Comparison of ENCODE assay signal across 9 mouse cellular contexts in genomic region chr8:84003612-84004246, GRCm38 (mm10). TPM values are rescaled to one million over a fixed set of nuclear protein-coding genes. Genes with fewer than 3 reads are reported as not detected.
DNase-seq lines count a peak whose midpoint lies in the region; ATAC-seq and TF ChIP-seq lines count a peak whose summit lies in the region.
"Had no signal": no experiment of that assay in that cellular context is flagged by ENCODE, and none has a peak within 500 bp of the region (broad histone marks: within the 10 kb centered on the region; RNA-seq: fewer than 3 reads in every experiment).

No protein-coding gene starts in this region.

- H3K27me3 ChIP-seq in kidney, embryonic 16.5 days (ENCODE audit: insufficient read depth, low read length): no peaks in the 10 kb centered on the region
- peaks cover 49% of the 10 kb centered on the region for H3K27me3 ChIP-seq in embryonic facial prominence, embryonic 10.5 days (replicated peaks; ENCODE audit: low read depth, poor library complexity, severe bottlenecking)
- no peaks in the 10 kb centered on the region for H3K27me3 ChIP-seq in hindbrain, postnatal 0 days (ENCODE audit: insufficient read depth, low read length)
- H3K27me3 ChIP-seq in midbrain, postnatal 0 days (ENCODE audit: insufficient read depth, low read length): no peaks in the 10 kb centered on the region

- H3K27ac ChIP-seq in kidney, embryonic 16.5 days (ENCODE audit: low read length): peak overlapping the region; percentile 90; the same call in 1 of the 2 replicates
- H3K27ac ChIP-seq in embryonic facial prominence, embryonic 10.5 days (replicated peaks): peak overlapping the region; percentile 81
- no peak overlapping the region for H3K27ac ChIP-seq in hindbrain, postnatal 0 days
- H3K27ac ChIP-seq in midbrain, postnatal 0 days (ENCODE audit: low read depth, low read length): no peak overlapping the region

- H3K9me3 ChIP-seq in kidney, embryonic 16.5 days (ENCODE audit: low read length): no peaks in the 10 kb centered on the region
- no peaks in the 10 kb centered on the region for H3K9me3 ChIP-seq in embryonic facial prominence, embryonic 10.5 days
- H3K9me3 ChIP-seq in hindbrain, postnatal 0 days (ENCODE audit: low read length): no peaks in the 10 kb centered on the region
- no peaks in the 10 kb centered on the region for H3K9me3 ChIP-seq in midbrain, postnatal 0 days (ENCODE audit: low read length)

- WGBS in kidney, embryonic 16.5 days: 73% methylated on average over 6 of the region's 6 CpGs
- 82% methylated on average over 6 of the region's 6 CpGs for WGBS in embryonic facial prominence, embryonic 10.5 days
- 77% methylated on average over 6 of the region's 6 CpGs for WGBS in hindbrain, postnatal 0 days
- WGBS in midbrain, postnatal 0 days: 69% methylated on average over 6 of the region's 6 CpGs

- peak overlapping the region; percentile 67 for H3K4me2 ChIP-seq in kidney, embryonic 16.5 days (replicated peaks; ENCODE audit: low read depth, low read length)
- peak overlapping the region; percentile 93 for H3K4me2 ChIP-seq in hindbrain, postnatal 0 days (ENCODE audit: low read depth, low read length)
- H3K4me2 ChIP-seq in midbrain, postnatal 0 days (ENCODE audit: low read depth, low read length, poor library complexity, severe bottlenecking): peak overlapping the region; percentile 95

- no peak for DNase-seq in kidney, postnatal 10 days
- no peak for DNase-seq in embryonic facial prominence, embryonic 10.5 days (ENCODE audit: low spot score)
- DNase-seq in hindbrain, postnatal 0 days (ENCODE audit: low spot score): no peak
- no peak for DNase-seq in midbrain, postnatal 0 days (ENCODE audit: low spot score)
- no peak for DNase-seq in right cerebral cortex, postnatal 4 days
- DNase-seq in lung, postnatal 36 days: no peak

- H3K4me3 ChIP-seq in kidney, embryonic 16.5 days (ENCODE audit: low read length): peak overlapping the region; percentile 60
- H3K4me3 ChIP-seq in embryonic facial prominence, embryonic 10.5 days: peak overlapping the region; percentile 65
- peak overlapping the region; percentile 54 for H3K4me3 ChIP-seq in hindbrain, postnatal 0 days (ENCODE audit: low read length)
- H3K4me3 ChIP-seq in midbrain, postnatal 0 days (ENCODE audit: low read depth, low read length): peak overlapping the region; percentile 61

- H3K4me1 ChIP-seq in kidney, embryonic 16.5 days (ENCODE audit: insufficient read depth, low read length): peaks cover 33% of the 10 kb centered on the region
- H3K4me1 ChIP-seq in embryonic facial prominence, embryonic 10.5 days: peaks cover 53% of the 10 kb centered on the region
- 0 out of 2 replicates have a peak, but pooled peaks cover 7% of the 10 kb centered on the region for H3K4me1 ChIP-seq in hindbrain, postnatal 0 days (ENCODE audit: insufficient read depth, low read length)
- H3K4me1 ChIP-seq in midbrain, postnatal 0 days (ENCODE audit: insufficient read depth, low read length): peaks cover 5% of the 10 kb centered on the region; the same call in 1 of the 2 replicates

- TF ChIP-seq CTCF in hindbrain, postnatal 0 days (IDR thresholded peaks at IDR 0.05; ENCODE audit: low read depth): no peak
- no peak for TF ChIP-seq CTCF in midbrain, postnatal 0 days (IDR thresholded peaks at IDR 0.05)

- H3K9ac ChIP-seq in kidney, embryonic 16.5 days (replicated peaks; ENCODE audit: low read length): peak overlapping the region; percentile 68; the same call in 1 of the 2 replicates
- peak overlapping the region; percentile 61; the same call in 1 of the 2 replicates for H3K9ac ChIP-seq in hindbrain, postnatal 0 days (replicated peaks; ENCODE audit: low read length)
- no peak overlapping the region for H3K9ac ChIP-seq in midbrain, postnatal 0 days (replicated peaks; ENCODE audit: low read length, poor library complexity, severe bottlenecking)

- H3K36me3 ChIP-seq in kidney, embryonic 16.5 days (ENCODE audit: insufficient read depth, low read length): peaks cover 18% of the 10 kb centered on the region
- peaks cover 46% of the 10 kb centered on the region for H3K36me3 ChIP-seq in embryonic facial prominence, embryonic 10.5 days (replicated peaks)
- H3K36me3 ChIP-seq in hindbrain, postnatal 0 days (ENCODE audit: insufficient read depth, low read length): peaks cover 4% of the 10 kb centered on the region; the same call in 1 of the 2 replicates
- no peaks in the 10 kb centered on the region for H3K36me3 ChIP-seq in midbrain, postnatal 0 days (ENCODE audit: insufficient read depth, low read length)

- no peak for ATAC-seq in kidney, embryonic 16.5 days (ENCODE audit: low FRiP score, low TSS enrichment)
- no peak for ATAC-seq in hindbrain, postnatal 0 days
- no peak for ATAC-seq in midbrain, postnatal 0 days (ENCODE audit: low FRiP score)
- no peak for ATAC-seq in megakaryocyte progenitor cell, adult 5-6 weeks (replicated peaks; ENCODE audit: poor library complexity)

RNA-seq across cellular contexts. Expression of gene 1700067K01Rik, which starts 2.4 kb away (rescaled TPM):
- polyA plus RNA-seq in kidney, embryonic 16.5 days (2015; fragmentation: Nextera tagmentation; extraction: Ambion mirVana): 0.51 and 1.1 TPM in 2 replicates
- 0.60 and 1.0 TPM in 2 replicates for polyA plus RNA-seq in embryonic facial prominence, embryonic 10.5 days (2016; fragmentation: Nextera tagmentation; extraction: Ambion mirVana)
- total RNA-seq in hindbrain, postnatal 0 days (2014; rRNA removed): not detected in 2 replicates
- polyA plus RNA-seq in hindbrain, postnatal 0 days (2015; fragmentation: Nextera tagmentation; extraction: Ambion mirVana): 0.49 and 0.51 TPM in 2 replicates
- 1.2 TPM in 1 of 2 replicates, not detected in the other for total RNA-seq in midbrain, postnatal 0 days (2014; rRNA removed)
- polyA plus RNA-seq in midbrain, postnatal 0 days (2015; fragmentation: Nextera tagmentation; extraction: Ambion mirVana): 0.58 and 0.69 TPM in 2 replicates
- total RNA-seq in megakaryocyte progenitor cell, adult 5-6 weeks (2015): 0.67 TPM in 1 of 2 replicates, not detected in the other
- 0.37 and 2.0 TPM in 2 replicates for total RNA-seq in megakaryocyte progenitor cell, adult 5-6 weeks (2017)

RNA-seq across cellular contexts. Expression of gene Samd1, which starts 6.3 kb away (rescaled TPM):
- polyA plus RNA-seq in kidney, embryonic 16.5 days (2015; fragmentation: Nextera tagmentation; extraction: Ambion mirVana): 9.4 and 11.6 TPM in 2 replicates
- polyA plus RNA-seq in embryonic facial prominence, embryonic 10.5 days (2016; fragmentation: Nextera tagmentation; extraction: Ambion mirVana): 12.1 and 12.2 TPM in 2 replicates
- total RNA-seq in hindbrain, postnatal 0 days (2014; rRNA removed): 58.6 and 96.8 TPM in 2 replicates
- polyA plus RNA-seq in hindbrain, postnatal 0 days (2015; fragmentation: Nextera tagmentation; extraction: Ambion mirVana): 5.7 and 5.9 TPM in 2 replicates
- 65.3 and 86.9 TPM in 2 replicates for total RNA-seq in midbrain, postnatal 0 days (2014; rRNA removed)
- polyA plus RNA-seq in midbrain, postnatal 0 days (2015; fragmentation: Nextera tagmentation; extraction: Ambion mirVana): 4.1 and 4.6 TPM in 2 replicates
- total RNA-seq in megakaryocyte progenitor cell, adult 5-6 weeks (2015): 54.3 and 64.6 TPM in 2 replicates
- 45.7 and 57.0 TPM in 2 replicates for total RNA-seq in megakaryocyte progenitor cell, adult 5-6 weeks (2017)

RNA-seq across cellular contexts. Expression of gene 2210011C24Rik, which starts 8.2 kb away (rescaled TPM):
- polyA plus RNA-seq in kidney, embryonic 16.5 days (2015; fragmentation: Nextera tagmentation; extraction: Ambion mirVana): 7.5 and 9.0 TPM in 2 replicates
- polyA plus RNA-seq in embryonic facial prominence, embryonic 10.5 days (2016; fragmentation: Nextera tagmentation; extraction: Ambion mirVana): 0.28 TPM in 1 of 2 replicates, not detected in the other
- 0.25 and 4.2 TPM in 2 replicates for total RNA-seq in hindbrain, postnatal 0 days (2014; rRNA removed)
- polyA plus RNA-seq in hindbrain, postnatal 0 days (2015; fragmentation: Nextera tagmentation; extraction: Ambion mirVana): 1.2 and 1.9 TPM in 2 replicates
- total RNA-seq in midbrain, postnatal 0 days (2014; rRNA removed): 0.66 TPM in 1 of 2 replicates, not detected in the other
- polyA plus RNA-seq in midbrain, postnatal 0 days (2015; fragmentation: Nextera tagmentation; extraction: Ambion mirVana): 0.43 and 1.5 TPM in 2 replicates
- total RNA-seq in megakaryocyte progenitor cell, adult 5-6 weeks (2015): not detected in 2 replicates
- not detected in 2 replicates for total RNA-seq in megakaryocyte progenitor cell, adult 5-6 weeks (2017)
- total RNA-seq: hematopoietic stem cell, adult 5-6 weeks had no signal

RNA-seq across cellular contexts. Expression of gene Palm3, which starts 17.5 kb away (rescaled TPM):
- 15.5 and 16.7 TPM in 2 replicates for polyA plus RNA-seq in kidney, embryonic 16.5 days (2015; fragmentation: Nextera tagmentation; extraction: Ambion mirVana)
- polyA plus RNA-seq in embryonic facial prominence, embryonic 10.5 days (2016; fragmentation: Nextera tagmentation; extraction: Ambion mirVana): 9.3 and 11.5 TPM in 2 replicates
- total RNA-seq in hindbrain, postnatal 0 days (2014; rRNA removed): 4.5 and 9.6 TPM in 2 replicates
- 8.2 and 8.8 TPM in 2 replicates for polyA plus RNA-seq in hindbrain, postnatal 0 days (2015; fragmentation: Nextera tagmentation; extraction: Ambion mirVana)
- 5.1 and 8.0 TPM in 2 replicates for total RNA-seq in midbrain, postnatal 0 days (2014; rRNA removed)
- polyA plus RNA-seq in midbrain, postnatal 0 days (2015; fragmentation: Nextera tagmentation; extraction: Ambion mirVana): 4.4 and 4.9 TPM in 2 replicates
- not detected in 2 replicates for total RNA-seq in megakaryocyte progenitor cell, adult 5-6 weeks (2015)
- not detected in 2 replicates for total RNA-seq in megakaryocyte progenitor cell, adult 5-6 weeks (2017)
- total RNA-seq: hematopoietic stem cell, adult 5-6 weeks had no signal

RNA-seq across cellular contexts. Expression of gene Prkaca, which starts 30.9 kb away (rescaled TPM):
- 105 and 143 TPM in 2 replicates for polyA plus RNA-seq in kidney, embryonic 16.5 days (2015; fragmentation: Nextera tagmentation; extraction: Ambion mirVana)
- 150 and 153 TPM in 2 replicates for polyA plus RNA-seq in embryonic facial prominence, embryonic 10.5 days (2016; fragmentation: Nextera tagmentation; extraction: Ambion mirVana)
- 198 and 213 TPM in 2 replicates for total RNA-seq in hindbrain, postnatal 0 days (2014; rRNA removed)
- 257 and 268 TPM in 2 replicates for polyA plus RNA-seq in hindbrain, postnatal 0 days (2015; fragmentation: Nextera tagmentation; extraction: Ambion mirVana)
- 190 and 218 TPM in 2 replicates for total RNA-seq in midbrain, postnatal 0 days (2014; rRNA removed)
- polyA plus RNA-seq in midbrain, postnatal 0 days (2015; fragmentation: Nextera tagmentation; extraction: Ambion mirVana): 253 and 259 TPM in 2 replicates
- 23.8 and 24.8 TPM in 2 replicates for total RNA-seq in megakaryocyte progenitor cell, adult 5-6 weeks (2015)
- 22.4 and 24.0 TPM in 2 replicates for total RNA-seq in megakaryocyte progenitor cell, adult 5-6 weeks (2017)

Comparison
In these comparisons a context has a peak if more than half of its experiments do, and no peak if none do; other contexts are left out.
1. H3K27ac ChIP-seq: peak in kidney, embryonic 16.5 days (single experiment) and embryonic facial prominence, embryonic 10.5 days (single experiment); none in hindbrain, postnatal 0 days (single experiment) and midbrain, postnatal 0 days (single experiment).
2. Peak in every context shown above with its lines, with median percentiles within 50 percentile points of each other: H3K4me2 ChIP-seq and H3K4me3 ChIP-seq.